Mouse (Mus musculus): ENCODE data around the gene Eml3. TPM values are rescaled to one million over a fixed set of nuclear protein-coding genes. Genes with fewer than 3 reads are reported as not detected.

Eml3 gene
- polyA plus RNA-seq, 1 experiment from 2014 or later, result 14.3 TPM

Small RNA genes lying within 50 kb of the gene (microRNA-seq; reads per million reads assigned to microRNA genes)
- gene Mir5136, result not detected

Other genes starting within 250 kb of the Eml3 start
- 144 and 147 TPM in 2 replicates for gene Slc3a2, start 206.2 kb upstream of the Eml3 start, polyA plus RNA-seq (2016; fragmentation: Nextera tagmentation; extraction: Ambion mirVana)
- gene Wdr74, start 193.7 kb upstream of the Eml3 start, polyA plus RNA-seq (2016; fragmentation: Nextera tagmentation; extraction: Ambion mirVana), result 83.5 and 85.1 TPM in 2 replicates
- gene 1700092M07Rik, start 188.8 kb upstream of the Eml3 start, polyA plus RNA-seq (2016; fragmentation: Nextera tagmentation; extraction: Ambion mirVana), result 2.3 and 3.6 TPM in 2 replicates
- gene Stx5a, start 188.1 kb upstream of the Eml3 start, polyA plus RNA-seq (2016; fragmentation: Nextera tagmentation; extraction: Ambion mirVana), result 129 TPM in 2 replicates
- gene Nxf1, start 172.5 kb upstream of the Eml3 start, polyA plus RNA-seq (2016; fragmentation: Nextera tagmentation; extraction: Ambion mirVana), result 186 and 216 TPM in 2 replicates
- gene Tmem223, start 158.6 kb upstream of the Eml3 start, polyA plus RNA-seq (2016; fragmentation: Nextera tagmentation; extraction: Ambion mirVana), result 199 and 210 TPM in 2 replicates
- 37.2 and 39.0 TPM in 2 replicates for gene Tmem179b, start 155.1 kb upstream of the Eml3 start, polyA plus RNA-seq (2016; fragmentation: Nextera tagmentation; extraction: Ambion mirVana)
- gene Taf6l, start 143.1 kb upstream of the Eml3 start, polyA plus RNA-seq (2016; fragmentation: Nextera tagmentation; extraction: Ambion mirVana), result 29.9 and 34.4 TPM in 2 replicates
- gene Polr2g, start 131.0 kb upstream of the Eml3 start, polyA plus RNA-seq (2016; fragmentation: Nextera tagmentation; extraction: Ambion mirVana), result 152 and 158 TPM in 2 replicates
- 7.2 and 7.5 TPM in 2 replicates for gene Zbtb3, start 127.0 kb upstream of the Eml3 start, polyA plus RNA-seq (2016; fragmentation: Nextera tagmentation; extraction: Ambion mirVana)
- gene Ttc9c, start 110.2 kb upstream of the Eml3 start, polyA plus RNA-seq (2016; fragmentation: Nextera tagmentation; extraction: Ambion mirVana), result 55.2 and 57.7 TPM in 2 replicates
- gene Hnrnpul2, start 109.5 kb upstream of the Eml3 start, polyA plus RNA-seq (2016; fragmentation: Nextera tagmentation; extraction: Ambion mirVana), result 5.7 and 7.5 TPM in 2 replicates
- gene AC129217.1, start 99.8 kb upstream of the Eml3 start, polyA plus RNA-seq (2016; fragmentation: Nextera tagmentation; extraction: Ambion mirVana), result 0.45 TPM in 1 of 2 replicates, not detected in the other
- 66.1 and 68.5 TPM in 2 replicates for gene Bscl2, start 92.1 kb upstream of the Eml3 start, polyA plus RNA-seq (2016; fragmentation: Nextera tagmentation; extraction: Ambion mirVana)
- 203 and 211 TPM in 2 replicates for gene Gng3, start 90.4 kb upstream of the Eml3 start, polyA plus RNA-seq (2016; fragmentation: Nextera tagmentation; extraction: Ambion mirVana)
- gene Lrrn4cl, start 78.8 kb upstream of the Eml3 start, polyA plus RNA-seq (2016; fragmentation: Nextera tagmentation; extraction: Ambion mirVana), result 0.47 and 0.56 TPM in 2 replicates
- 186 and 193 TPM in 2 replicates for gene Ubxn1, start 58.1 kb upstream of the Eml3 start, polyA plus RNA-seq (2016; fragmentation: Nextera tagmentation; extraction: Ambion mirVana)
- 62.2 and 66.0 TPM in 2 replicates for gene Uqcc3, start 48.6 kb upstream of the Eml3 start, polyA plus RNA-seq (2016; fragmentation: Nextera tagmentation; extraction: Ambion mirVana)
- 63.3 and 89.5 TPM in 2 replicates for gene Lbhd1, start 45.8 kb upstream of the Eml3 start, polyA plus RNA-seq (2016; fragmentation: Nextera tagmentation; extraction: Ambion mirVana)
- gene Gm49403, start 45.6 kb upstream of the Eml3 start, polyA plus RNA-seq (2016; fragmentation: Nextera tagmentation; extraction: Ambion mirVana), result not detected in 2 replicates
- 82.0 and 98.5 TPM in 2 replicates for gene 1810009A15Rik, start 40.7 kb upstream of the Eml3 start, polyA plus RNA-seq (2016; fragmentation: Nextera tagmentation; extraction: Ambion mirVana)
- gene Gm49416, start 40.6 kb upstream of the Eml3 start, polyA plus RNA-seq (2016; fragmentation: Nextera tagmentation; extraction: Ambion mirVana), result not detected in 2 replicates
- 43.6 and 47.3 TPM in 2 replicates for gene Ints5, start 36.5 kb upstream of the Eml3 start, polyA plus RNA-seq (2016; fragmentation: Nextera tagmentation; extraction: Ambion mirVana)
- 116 and 119 TPM in 2 replicates for gene Ganab, start 31.5 kb upstream of the Eml3 start, polyA plus RNA-seq (2016; fragmentation: Nextera tagmentation; extraction: Ambion mirVana)
- 84.2 and 91.5 TPM in 2 replicates for gene B3gat3, start 9.2 kb upstream of the Eml3 start, polyA plus RNA-seq (2016; fragmentation: Nextera tagmentation; extraction: Ambion mirVana)
- 2.1 and 2.3 TPM in 2 replicates for gene Rom1, start 196 bp upstream of the Eml3 start, polyA plus RNA-seq (2016; fragmentation: Nextera tagmentation; extraction: Ambion mirVana)
- 175 and 177 TPM in 2 replicates for gene Mta2, start 12.3 kb downstream of the Eml3 start, polyA plus RNA-seq (2016; fragmentation: Nextera tagmentation; extraction: Ambion mirVana)
- gene Tut1, start 24.3 kb downstream of the Eml3 start, polyA plus RNA-seq (2016; fragmentation: Nextera tagmentation; extraction: Ambion mirVana), result 32.5 and 34.6 TPM in 2 replicates
- gene Eef1g, start 37.5 kb downstream of the Eml3 start, polyA plus RNA-seq (2016; fragmentation: Nextera tagmentation; extraction: Ambion mirVana), result 360 and 361 TPM in 2 replicates
- gene Ahnak, start 59.7 kb downstream of the Eml3 start, polyA plus RNA-seq (2016; fragmentation: Nextera tagmentation; extraction: Ambion mirVana), result 5.0 and 6.3 TPM in 2 replicates
- not detected in 2 replicates for gene Scgb1a1, start 158.4 kb downstream of the Eml3 start, polyA plus RNA-seq (2016; fragmentation: Nextera tagmentation; extraction: Ambion mirVana)
- 15.9 and 16.5 TPM in 2 replicates for gene Asrgl1, start 206.1 kb downstream of the Eml3 start, polyA plus RNA-seq (2016; fragmentation: Nextera tagmentation; extraction: Ambion mirVana)

Measured in neural tube, embryonic 12.5 days (tissue).